Mouse (Mus musculus) c-Kit-positive CD71-positive TER-119-positive erythroid progenitor cells, embryonic 14.5 days (primary cell): Measurements from ENCODE around the gene Fntb.
"Not testable (repeated sequence)": the region's sequence is repeated elsewhere in the genome, so short reads cannot be mapped to it uniquely, and the experiment has no call there.

ENCODE experiments used
- DNase-seq: peaks from one replicate; pipeline ENCODE4 v3.0.0-alpha.2; 2013; ENCODE audit warnings: low spot score

The Fntb gene

DNA sequence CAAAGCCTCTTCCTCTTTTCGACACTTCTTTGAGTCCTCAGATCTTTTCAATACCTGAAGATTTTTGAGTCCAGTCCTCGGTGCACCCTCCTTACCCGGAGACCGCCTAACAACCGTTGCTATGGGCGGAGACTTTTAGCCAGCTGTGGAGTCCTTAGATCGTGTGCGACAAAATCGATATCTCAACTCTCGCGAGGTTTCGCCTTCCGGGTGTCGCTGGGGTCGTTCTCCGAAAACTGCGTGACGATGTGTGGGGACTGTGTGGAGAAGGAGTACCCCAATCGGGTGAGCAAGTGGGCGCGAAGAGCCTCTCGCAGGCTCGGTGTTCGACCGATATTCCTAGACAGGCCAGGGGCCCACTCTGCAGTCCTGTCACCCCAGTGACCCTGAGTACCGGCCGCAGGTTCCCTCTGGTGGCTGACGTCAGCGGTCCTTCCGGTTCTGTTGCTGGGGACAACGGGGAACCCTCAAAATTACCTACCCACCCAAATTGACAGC lies at the start of gene Fntb, which contains the start of gene Churc1:
Gene Fntb (plus strand): TSS at position 236 of the 498 bp plus-strand sequence.
Gene Churc1 (plus strand): TSS at position 185 of the 498 bp plus-strand sequence.
- peak; percentile 100 for DNase-seq

DNA sequence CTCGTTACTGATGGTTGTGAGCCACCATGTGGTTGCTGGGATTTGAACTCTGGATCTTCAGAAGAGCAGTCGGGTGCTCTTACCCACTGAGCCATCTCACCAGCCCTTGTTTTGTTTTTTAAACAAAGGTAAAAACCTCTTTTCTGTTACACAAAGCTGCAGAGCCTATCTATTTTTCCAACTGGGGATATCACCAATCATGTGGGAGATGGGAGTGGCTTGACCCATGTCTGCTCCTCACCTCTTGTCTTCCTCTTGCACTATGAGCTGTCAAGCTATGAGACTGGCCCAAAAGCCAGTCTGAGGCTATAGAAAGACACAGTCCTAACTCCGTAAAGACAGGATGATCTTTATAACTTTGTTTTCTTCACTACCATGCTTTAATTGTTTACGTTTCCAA lies 47.0 kb upstream of the Fntb start:
- DNase-seq: no peak

GRCm38 (mm10) chr12:76720572-76720971 lies 44.8 kb upstream of the Fntb start:
- DNase-seq: no peak

DNA sequence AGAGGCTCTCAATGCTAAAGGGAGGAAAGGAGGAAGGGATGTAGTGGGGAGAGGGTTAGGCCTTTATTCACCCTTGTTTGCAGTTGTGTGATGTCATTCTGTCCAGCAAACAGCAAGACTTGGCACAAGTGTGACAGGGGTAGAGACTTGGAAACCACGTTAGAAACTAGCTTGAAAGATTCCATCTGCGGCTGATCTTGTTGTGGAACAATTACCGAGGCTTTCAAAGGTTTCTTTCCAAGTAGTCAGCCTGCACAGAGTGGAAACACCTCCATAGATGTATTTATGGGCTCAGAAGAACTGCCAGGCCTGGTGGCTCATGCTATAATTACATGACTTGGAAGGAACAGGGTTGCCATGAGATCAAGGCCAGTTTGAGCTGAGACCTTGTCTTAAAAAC lies 43.4 kb upstream of the Fntb start:
- no peak for DNase-seq

- DNase-seq: no peak
These were observed 37.4 kb upstream of the Fntb start for GRCm38 (mm10) chr12:76727955-76728354.

DNA sequence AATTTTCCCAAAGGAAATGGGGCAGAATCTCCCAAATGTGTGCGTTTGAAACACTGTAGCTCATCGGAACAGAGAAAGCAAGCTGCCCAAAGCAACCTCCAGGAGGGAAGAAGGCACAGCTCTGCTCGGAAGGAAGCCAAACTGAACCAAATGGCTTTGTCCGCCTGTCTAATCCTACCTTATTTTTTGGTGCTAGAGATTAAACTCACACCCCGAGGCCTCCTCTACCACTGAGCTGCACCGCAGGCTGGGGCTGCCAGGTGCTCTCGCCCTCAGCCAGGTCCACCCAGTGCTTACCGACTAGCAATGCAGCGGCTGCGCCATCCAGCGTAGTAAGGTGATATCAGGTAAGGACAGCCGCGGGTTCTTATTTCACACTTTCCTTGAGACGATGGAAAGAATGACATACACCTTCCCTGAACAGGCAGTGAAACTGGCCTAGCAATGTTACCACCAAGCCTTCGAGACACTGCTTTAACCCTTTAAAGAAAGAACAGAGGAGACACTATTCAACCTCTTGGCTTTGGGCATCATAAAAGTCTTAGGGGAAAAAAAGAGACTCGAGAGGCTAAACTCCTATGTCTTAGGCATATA lies 14.4 kb upstream of the Fntb start:
- DNase-seq: no peak

GRCm38 (mm10) chr12:76752652-76753318 lies 12.6 kb upstream of the Fntb start:
- peak; percentile 56 for DNase-seq

DNA sequence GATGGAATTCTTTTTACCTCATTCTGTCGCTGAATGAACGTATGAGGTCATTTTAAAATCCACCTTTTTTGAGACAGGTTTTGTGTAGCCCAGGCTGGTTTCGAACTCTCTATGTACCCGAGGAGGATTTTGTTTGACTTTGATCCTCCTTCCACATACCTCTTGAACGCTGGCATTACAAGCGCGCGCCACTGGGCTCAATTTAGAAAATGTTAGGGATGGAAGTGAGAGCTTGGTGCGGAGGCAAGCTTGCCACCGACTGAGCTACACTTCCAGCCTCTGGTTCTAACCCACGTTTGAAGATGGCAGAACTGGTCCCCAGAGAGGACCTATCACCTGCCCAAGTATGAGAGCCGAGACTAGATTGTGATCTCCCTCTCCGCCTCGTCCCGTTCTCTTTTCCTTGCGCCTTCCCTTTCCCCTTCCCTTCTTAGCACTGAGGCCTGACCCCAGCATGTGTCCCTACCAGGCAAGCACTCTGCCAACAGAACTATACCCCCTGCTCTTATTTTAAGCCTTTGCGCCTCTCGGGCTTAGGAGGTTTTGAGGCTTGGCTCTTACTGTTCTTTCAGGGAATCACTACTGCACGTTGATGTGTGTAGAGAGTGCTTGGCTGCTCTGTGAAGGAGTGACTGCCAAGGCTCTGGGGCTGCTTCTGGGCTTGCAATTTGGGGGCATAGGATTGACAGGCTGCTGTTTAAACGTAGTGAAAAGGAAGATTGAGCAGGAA lies 677 bp downstream of the Fntb start:
- no peak for DNase-seq

- DNase-seq: no peak
These were observed 5.6 kb downstream of the Fntb start for GRCm38 (mm10) chr12:76770841-76771500.

DNA sequence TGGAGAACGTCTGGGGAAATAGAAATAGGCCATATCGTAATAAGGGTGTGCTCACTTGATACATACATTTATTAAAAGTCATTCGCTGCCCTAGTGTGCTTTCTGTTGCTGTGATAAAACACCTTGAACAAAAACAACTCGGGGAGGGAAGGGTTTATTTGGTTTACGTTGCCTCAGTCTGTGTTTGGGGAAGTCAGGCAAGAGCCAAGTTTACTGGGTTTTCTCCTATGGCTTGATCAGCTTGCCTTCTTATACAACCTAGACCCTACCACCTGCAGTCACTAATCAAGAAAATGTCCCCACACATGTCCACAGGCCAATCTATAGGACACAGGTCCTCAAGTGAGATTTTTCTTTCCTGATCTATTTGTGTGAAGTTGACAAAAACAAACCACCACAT lies 6.2 kb downstream of the Fntb start:
- DNase-seq: no peak

GRCm38 (mm10) chr12:76774652-76775051 lies 9.3 kb downstream of the Fntb start:
- no peak for DNase-seq

GRCm38 (mm10) chr12:76775132-76775531 lies 9.7 kb downstream of the Fntb start:
- DNase-seq: no peak

DNA sequence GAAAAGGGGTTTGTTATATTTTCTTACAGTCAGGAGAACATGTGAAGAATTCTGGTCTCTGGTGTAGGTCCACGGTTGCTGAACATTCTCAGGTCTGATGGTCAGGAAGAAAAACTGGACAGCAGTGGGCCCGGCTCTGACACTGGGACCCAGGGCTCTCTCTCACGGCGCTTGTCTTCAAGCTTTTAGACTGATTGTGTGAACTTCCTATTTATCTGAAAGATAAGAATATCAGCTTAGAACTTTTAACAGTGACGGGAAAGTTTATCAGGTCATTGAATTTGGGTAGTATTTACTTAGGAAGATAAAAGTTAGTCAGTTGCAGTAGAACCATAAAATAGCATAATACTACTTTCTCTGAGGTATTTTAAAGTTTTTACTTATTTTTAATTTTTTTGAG lies 11.5 kb downstream of the Fntb start:
- no peak for DNase-seq

DNA sequence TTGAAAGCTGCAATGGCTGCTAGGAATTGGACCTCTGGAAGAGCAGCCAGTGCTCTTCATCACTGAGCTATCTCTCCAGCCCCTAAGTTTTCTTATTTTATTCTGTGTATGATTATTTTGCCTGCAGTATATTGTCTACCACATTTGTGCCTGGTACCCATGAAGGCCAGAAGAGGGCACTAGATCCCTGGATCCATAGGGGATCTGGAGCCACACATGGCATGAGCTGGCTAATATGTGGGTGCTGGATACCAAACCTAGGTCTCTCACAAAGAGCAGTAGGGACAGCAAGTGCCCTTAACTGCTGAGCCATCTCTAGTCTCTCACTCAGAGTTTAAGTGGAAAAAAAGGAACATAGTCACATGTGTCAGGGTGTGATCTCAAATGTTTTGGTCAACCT lies 12.5 kb downstream of the Fntb start:
- no peak for DNase-seq

DNA sequence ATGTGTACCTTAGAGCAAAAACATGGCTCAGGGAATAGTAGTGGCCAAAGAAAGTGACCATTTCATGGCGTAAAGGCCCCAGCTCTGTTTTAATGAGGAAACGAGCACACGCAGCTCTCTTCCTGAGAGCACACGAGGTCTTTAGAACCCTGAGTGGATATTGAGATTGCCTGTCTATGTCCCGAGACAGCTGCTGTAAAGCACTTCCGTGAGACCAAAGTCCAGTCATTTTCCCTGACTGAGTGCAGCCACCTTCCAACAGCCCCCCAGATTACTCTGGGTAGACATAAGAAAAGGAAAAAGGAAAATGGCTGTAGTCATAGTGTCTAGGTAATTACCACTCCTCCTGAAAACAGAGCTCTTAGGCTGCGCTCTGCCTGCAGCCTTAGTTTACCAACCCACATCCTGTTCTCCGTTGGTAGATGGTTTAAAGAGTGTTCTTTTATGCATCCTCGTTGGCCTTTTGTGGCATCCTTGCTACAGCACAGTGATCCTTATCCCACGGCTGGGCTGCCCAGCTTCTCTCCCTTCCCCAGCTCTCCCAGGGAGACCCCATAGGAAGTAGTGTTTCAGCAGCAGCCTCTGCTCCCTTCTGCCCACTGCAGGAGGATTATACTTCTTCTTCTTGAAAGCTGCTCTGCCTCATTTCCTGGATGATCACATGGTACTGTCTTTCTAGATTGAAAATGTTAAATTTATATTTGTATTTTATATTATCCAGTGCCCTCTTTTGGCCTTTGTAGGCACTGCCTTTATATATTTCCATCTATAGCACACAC lies 13.1 kb downstream of the Fntb start:
- no peak for DNase-seq

GRCm38 (mm10) chr12:76779951-76780350 lies 14.6 kb downstream of the Fntb start:
- no peak for DNase-seq

DNA sequence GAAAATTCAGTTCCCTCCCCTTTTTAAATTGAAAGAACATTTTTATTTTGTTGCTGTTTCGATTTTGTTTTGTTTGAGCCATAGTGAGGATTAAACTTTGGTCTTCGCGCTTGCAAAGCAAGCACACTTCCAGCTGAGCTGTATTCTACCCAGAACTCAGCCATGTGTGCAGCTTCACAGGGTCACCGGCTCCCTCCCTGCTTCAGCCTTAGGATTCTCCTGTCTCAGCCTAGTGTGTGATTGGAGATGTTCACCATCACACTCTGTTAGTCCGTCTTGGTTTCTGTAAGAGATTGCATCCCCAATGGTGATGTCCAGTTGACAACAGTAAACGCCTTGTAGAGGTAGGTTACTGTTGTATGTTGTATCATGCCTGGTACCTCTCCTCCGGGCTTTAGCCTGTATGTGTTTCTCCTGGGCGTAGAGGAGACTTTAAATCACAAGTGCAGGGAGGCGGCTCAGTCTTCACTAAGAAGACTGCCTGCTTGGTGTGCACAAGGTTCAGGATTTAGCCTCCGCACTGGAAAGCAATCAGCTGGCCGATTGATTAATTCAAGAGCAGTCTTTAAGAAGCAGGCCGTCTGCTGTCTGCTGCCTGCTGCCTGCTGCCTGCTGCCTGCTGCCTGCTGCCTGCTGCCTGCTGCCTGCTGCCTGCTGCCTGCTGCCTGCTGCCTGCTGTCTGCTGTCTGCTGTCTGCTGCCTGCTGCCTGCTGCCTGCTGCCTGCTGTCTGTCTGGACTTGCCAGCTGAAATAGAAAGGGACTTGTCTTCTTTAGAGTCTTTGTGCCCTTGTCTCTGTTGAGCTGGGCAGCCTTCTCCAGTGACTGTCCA lies 15.5 kb downstream of the Fntb start:
- DNase-seq: no peak

- DNase-seq: no peak
These were observed 18.7 kb downstream of the Fntb start for GRCm38 (mm10) chr12:76784056-76784619.

DNA sequence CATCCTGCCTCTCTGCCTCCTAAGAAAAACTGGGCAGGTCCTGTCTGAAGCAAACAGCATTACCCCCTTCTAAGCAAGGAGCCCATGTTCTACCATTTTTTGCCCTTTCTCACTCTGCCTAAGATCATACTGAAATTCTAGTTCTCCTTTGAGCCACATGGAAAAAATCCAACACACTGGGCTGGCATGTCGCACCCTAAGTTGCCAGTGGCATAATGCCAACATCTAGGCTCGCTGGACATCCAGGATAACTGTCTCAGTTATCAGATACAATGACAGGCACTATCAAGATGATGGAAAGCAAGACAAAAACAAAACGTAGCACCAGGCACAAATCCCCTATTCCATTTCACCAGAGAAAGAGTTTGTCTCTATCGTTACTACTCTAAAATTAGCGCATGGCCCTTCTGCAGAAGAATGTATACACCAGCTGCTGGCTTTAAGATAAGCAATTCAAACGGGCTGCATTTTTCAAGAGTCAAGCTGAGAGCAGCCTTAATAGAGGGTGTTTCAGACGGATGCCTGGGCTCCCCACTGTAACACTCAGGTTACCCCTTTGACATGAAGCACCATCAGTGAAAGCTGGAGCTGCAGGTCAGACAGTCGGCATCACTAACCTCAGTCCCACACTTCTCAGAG lies 25.2 kb downstream of the Fntb start:
- no peak for DNase-seq

GRCm38 (mm10) chr12:76792540-76792939 lies 27.2 kb downstream of the Fntb start:
- not testable (repeated sequence) for DNase-seq
